Mouse (Mus musculus): ENCODE data around the gene Aqp2. TPM values are rescaled to one million over a fixed set of nuclear protein-coding genes. Genes with fewer than 3 reads are reported as not detected.

The Aqp2 gene
- polyA plus RNA-seq, 1 experiment from 2014 or later = not detected

DNA sequence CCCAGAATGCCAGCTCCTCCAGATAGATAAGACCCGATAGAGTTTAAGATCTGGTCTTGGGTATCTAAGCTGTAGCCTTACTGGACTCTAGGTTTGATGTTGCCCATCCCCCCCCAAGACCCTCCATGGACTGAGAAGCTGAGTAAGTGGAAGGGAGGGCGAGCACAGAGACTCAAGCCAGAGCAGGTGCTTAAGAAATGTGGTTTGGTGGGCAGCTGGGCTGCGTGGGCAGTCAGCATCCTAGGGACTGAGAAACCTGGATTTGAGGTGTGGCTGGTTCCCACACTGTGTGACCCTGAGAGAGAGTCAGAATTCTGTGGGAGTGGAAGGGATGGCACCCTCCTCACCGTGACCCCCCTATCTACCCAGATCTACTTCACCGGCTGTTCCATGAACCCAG is 14.0 kb downstream of the Aqp2 start:
- WGBS = 87% methylated on average over 5 of the region's 5 CpGs
- ATAC-seq (ENCODE audit: low FRiP score, low read depth) = no peak
- Histone ChIP-seq H3K27ac (replicated peaks) (no peak overlapping the region), H3K4me1 (peaks cover 14% of the 10 kb centered on the region; the same call in 1 of the 2 replicates), H3K4me3 (no peak overlapping the region), H3K36me3 (no peaks in the 10 kb centered on the region), H3K9ac (replicated peaks) (no peak overlapping the region), H3K9me3 (no peaks in the 10 kb centered on the region), H3K4me2 (replicated peaks) (no peak overlapping the region), H3K27me3 (peaks cover 88% of the 10 kb centered on the region)

DNA sequence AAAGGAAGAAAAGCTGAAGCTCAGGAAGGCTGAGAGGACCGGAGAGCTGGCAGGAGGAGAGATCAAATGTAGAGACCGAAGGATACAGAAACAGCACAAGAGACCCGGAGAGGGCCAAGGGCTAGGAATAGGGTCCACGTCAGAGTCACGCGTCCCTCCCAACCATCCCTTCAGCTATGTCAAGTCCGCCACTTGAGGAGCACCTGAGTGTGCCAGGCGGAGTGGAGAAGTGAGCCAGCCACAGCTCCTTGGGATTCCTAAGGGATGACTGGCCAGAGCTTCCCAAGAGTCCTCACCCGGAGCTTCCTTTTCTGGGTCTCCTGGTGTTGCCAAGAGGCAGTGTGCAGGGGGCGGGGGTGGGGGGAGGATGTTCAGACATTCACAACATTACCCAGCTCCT is 16.1 kb downstream of the Aqp2 start:
- no peaks in the 10 kb centered on the region for H3K9me3 ChIP-seq
- peaks cover 22% of the 10 kb centered on the region for H3K4me1 ChIP-seq
- no peak overlapping the region for H3K4me2 ChIP-seq (replicated peaks)
- WGBS = 78% methylated on average over 10 of the region's 10 CpGs
- no peak overlapping the region for H3K4me3 ChIP-seq
- peaks cover 74% of the 10 kb centered on the region for H3K27me3 ChIP-seq
- no peaks in the 10 kb centered on the region for H3K36me3 ChIP-seq
- ATAC-seq (ENCODE audit: low FRiP score, low read depth) = no peak
- H3K9ac ChIP-seq (replicated peaks) = no peak overlapping the region
- H3K27ac ChIP-seq (replicated peaks) = no peak overlapping the region

DNA sequence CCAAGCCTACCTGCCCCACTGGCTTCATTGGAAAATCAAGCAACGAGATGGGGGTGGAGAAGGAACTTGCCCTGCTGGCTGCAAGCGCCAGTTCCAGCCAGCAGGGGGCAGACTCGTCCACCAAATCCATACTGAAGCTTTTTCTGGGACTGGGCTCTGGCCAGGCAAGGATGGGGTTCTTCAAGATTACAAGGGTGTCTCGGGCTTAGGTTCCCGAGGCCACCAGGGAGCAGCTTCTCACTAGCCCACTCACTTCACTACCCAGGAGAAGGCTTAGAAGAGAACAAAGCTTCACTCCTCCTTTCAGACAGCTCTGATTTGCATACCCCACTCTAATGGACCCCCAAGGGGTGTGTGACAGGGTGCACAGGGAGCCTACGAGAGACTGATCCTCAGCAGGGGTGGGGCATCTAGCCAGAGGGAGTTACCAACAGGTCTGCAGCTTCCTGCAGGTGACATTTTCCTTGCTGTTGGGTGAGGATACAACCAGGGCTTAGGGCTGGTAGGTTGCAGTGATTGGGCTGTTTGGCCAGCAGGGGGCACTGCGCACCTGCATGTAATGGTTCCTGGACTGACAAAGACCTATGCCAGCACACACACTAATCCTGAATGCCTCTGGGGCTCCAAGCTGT is 17.3 kb downstream of the Aqp2 start:
- no peak overlapping the region for H3K4me3 ChIP-seq
- WGBS = 2% methylated on average over 7 of the region's 7 CpGs
- no peak overlapping the region for H3K27ac ChIP-seq (replicated peaks)
- peak overlapping the region; percentile 14; the same call in 1 of the 2 replicates for H3K4me2 ChIP-seq (replicated peaks)
- peak; percentile 84 for ATAC-seq (ENCODE audit: low FRiP score, low read depth)
- peaks cover 20% of the 10 kb centered on the region for H3K4me1 ChIP-seq
- H3K9me3 ChIP-seq = no peaks in the 10 kb centered on the region
- peaks cover 69% of the 10 kb centered on the region for H3K27me3 ChIP-seq
- H3K36me3 ChIP-seq = no peaks in the 10 kb centered on the region
- no peak overlapping the region for H3K9ac ChIP-seq (replicated peaks)

DNA sequence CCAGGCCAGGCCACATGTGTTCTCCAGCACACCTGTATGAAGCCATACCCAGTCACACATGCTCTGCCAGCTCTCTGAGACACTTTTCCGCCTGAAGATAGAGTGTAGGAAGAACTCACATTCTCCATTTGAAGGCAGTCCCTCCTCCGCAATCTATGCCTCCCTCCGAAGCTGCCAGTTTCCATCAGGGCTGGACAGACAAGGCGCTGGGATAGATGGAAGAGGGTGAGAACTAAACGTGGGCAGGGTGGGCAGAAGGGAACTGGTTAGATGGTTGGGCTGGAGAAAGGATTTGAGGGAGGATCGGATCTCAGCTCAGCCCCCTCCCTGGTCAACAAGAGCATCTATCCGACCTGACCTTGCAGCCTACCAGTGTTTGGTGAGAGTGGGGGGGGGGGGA is 18.0 kb downstream of the Aqp2 start:
- Histone ChIP-seq H3K9ac (replicated peaks) (no peak overlapping the region), H3K4me2 (replicated peaks) (no peak overlapping the region), H3K9me3 (no peaks in the 10 kb centered on the region), H3K27ac (replicated peaks) (no peak overlapping the region; the same call in 1 of the 2 replicates), H3K27me3 (peaks cover 68% of the 10 kb centered on the region), H3K4me1 (peaks cover 27% of the 10 kb centered on the region), H3K4me3 (no peak overlapping the region), H3K36me3 (no peaks in the 10 kb centered on the region)
- WGBS = 51% methylated on average over 7 of the region's 7 CpGs
- ATAC-seq (ENCODE audit: low FRiP score, low read depth) = no peak

DNA sequence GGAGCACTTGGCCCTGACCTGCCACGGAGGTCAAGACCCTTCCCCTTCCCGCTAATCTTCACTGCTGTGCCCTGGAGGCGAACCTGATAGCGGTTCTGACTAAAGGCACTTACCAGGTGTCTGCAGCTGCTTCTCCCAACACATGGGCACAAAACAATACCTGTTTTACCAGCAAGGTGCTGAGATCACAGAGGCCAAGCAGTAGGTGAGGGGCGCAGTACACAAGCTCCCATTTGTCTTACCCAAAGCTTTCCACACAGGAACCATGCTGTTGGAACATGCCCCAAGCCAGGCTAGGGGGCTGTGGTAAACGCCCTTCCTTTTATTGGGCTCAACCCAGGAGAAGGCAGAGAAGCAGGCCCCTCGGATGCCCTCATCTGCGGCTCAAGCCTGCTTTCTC is 18.7 kb downstream of the Aqp2 start:
- H3K9ac ChIP-seq (replicated peaks) = no peak overlapping the region
- H3K36me3 ChIP-seq = no peaks in the 10 kb centered on the region
- peaks cover 32% of the 10 kb centered on the region for H3K4me1 ChIP-seq
- H3K4me2 ChIP-seq (replicated peaks) = no peak overlapping the region
- H3K4me3 ChIP-seq = no peak overlapping the region
- 58% methylated on average over 8 of the region's 8 CpGs for WGBS
- peaks cover 65% of the 10 kb centered on the region for H3K27me3 ChIP-seq
- ATAC-seq (ENCODE audit: low FRiP score, low read depth) = no peak
- H3K9me3 ChIP-seq = no peaks in the 10 kb centered on the region
- H3K27ac ChIP-seq (replicated peaks) = no peak overlapping the region

DNA sequence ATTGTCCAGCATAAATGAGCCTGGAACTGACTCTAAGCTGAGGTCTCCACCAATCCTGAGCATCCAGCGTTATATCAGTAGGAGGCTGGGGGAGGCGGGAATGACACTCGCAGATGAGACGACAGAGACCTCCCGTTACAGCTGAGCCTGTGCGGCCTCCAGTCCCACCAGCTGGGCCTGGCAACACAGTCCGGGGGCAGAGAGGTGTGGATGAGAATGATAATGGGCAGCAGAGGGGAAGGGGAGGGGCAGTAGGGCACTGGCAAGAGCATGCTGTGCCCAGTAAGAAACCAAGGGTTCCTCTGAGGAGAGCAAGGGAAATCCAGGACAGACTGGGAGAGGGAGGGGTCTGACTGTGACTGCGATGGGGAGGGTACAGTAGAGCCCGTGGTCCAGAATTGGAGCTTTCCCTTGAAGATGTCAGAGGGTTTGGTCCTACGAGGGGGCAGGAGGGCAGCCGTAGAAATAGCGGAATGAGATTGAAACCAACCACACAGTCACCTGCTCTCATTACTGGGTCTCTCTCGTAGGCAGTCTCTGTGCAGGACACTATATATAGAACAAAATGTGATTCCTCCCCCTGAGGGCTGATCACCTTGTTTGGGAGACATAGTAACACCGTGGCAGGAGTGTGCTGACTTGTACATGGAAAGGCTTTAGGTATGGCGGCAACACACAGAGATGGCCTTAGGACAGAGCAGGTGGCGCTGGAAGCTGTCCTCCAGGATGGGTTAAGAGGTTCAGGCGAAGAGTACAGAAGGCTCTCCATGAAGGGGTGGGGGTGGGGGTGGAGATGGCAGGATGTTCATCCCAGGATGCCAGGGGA is 20.6 kb downstream of the Aqp2 start:
- H3K27me3 ChIP-seq = peaks cover 60% of the 10 kb centered on the region
- ATAC-seq (ENCODE audit: low FRiP score, low read depth) = no peak
- H3K36me3 ChIP-seq = no peaks in the 10 kb centered on the region
- H3K9me3 ChIP-seq = no peaks in the 10 kb centered on the region
- 44% methylated on average over 17 of the region's 17 CpGs for WGBS
- peaks cover 35% of the 10 kb centered on the region for H3K4me1 ChIP-seq
- H3K9ac ChIP-seq (replicated peaks) = no peak overlapping the region
- no peak overlapping the region for H3K4me3 ChIP-seq
- H3K27ac ChIP-seq (replicated peaks) = peak overlapping the region; percentile 49
- H3K4me2 ChIP-seq (replicated peaks) = no peak overlapping the region; the same call in 1 of the 2 replicates

DNA sequence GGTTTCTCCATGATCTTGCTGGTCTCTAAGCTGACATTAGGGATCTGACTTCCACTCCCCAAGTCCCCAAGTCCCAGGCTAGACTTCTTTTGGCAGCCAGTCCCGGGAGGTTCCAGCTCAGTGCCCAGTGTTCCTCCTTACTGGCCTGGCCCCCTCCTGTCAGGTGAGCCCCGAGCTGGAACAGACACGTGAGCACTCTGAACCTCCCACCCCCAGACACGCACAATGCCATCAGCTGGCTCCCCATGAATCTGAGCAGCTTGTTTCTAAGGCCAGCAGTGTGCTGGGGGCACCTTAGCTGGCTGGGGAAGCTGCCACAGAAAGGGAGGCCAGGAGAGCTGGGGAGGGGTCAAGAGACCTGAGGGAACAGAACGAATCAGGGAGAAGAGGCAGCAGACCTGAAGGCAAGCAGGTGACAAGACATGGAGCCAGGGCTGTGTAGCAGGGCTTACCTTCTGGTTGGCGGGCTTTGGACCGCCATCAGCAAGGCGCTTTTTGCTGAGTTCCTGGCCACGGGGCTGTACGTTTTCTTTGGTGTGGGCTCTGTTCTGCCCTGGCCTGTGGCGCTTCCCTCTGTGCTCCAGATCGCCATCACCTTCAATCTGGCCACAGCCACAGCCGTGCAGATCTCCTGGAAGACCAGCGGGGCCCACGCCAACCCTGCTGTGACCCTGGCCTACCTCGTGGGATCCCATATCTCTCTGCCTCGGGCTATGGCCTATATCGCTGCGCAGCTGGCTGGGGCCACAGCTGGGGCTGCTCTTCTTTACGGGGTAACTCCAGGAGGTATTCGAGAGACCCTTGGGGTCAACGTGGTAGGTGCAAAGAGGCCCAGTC is 22.3 kb downstream of the Aqp2 start, which contains the start of gene Aqp6:
Gene Aqp6, plus strand, starts transcription at position 415 of the 837 bp plus-strand sequence.
- Histone ChIP-seq H3K4me1 (peaks cover 48% of the 10 kb centered on the region), H3K27ac (replicated peaks) (peak within 1 kb of the TSS; percentile 56; the same call in 1 of the 2 replicates), H3K4me2 (replicated peaks) (no peak within 1 kb of the TSS; the same call in 1 of the 2 replicates), H3K9me3 (no peaks in the 10 kb centered on the region), H3K9ac (replicated peaks) (no peak within 1 kb of the TSS), H3K36me3 (no peaks in the 10 kb centered on the region), H3K4me3 (no peak within 1 kb of the TSS), H3K27me3 (peaks cover 61% of the 10 kb centered on the region)
- no peak for ATAC-seq (ENCODE audit: low FRiP score, low read depth)
- 47% methylated on average over 22 of the region's 22 CpGs for WGBS

DNA sequence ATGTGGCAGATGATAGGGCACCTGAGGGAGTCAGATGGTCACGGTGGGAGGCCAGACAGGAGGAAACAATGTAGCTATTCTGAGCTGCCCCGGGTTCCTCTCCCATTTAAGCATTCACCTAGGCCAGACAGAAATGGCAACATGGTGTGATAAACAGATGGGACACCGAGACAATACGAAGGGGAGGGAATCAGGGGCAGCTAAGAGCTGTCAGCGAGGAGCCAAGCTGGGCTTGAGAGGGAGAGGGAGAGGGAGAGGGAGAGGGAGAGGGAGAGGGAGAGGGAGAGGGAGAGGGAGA is 22.9 kb downstream of the Aqp2 start:
- no peak overlapping the region for H3K9ac ChIP-seq (replicated peaks)
- H3K27me3 ChIP-seq = peaks cover 61% of the 10 kb centered on the region
- H3K27ac ChIP-seq (replicated peaks) = 0 out of 2 replicates have a peak overlapping the region, but pooled peaks have one; percentile 30
- no peak overlapping the region for H3K4me2 ChIP-seq (replicated peaks)
- WGBS = 21% methylated on average over 5 of the region's 5 CpGs
- ATAC-seq (ENCODE audit: low FRiP score, low read depth) = no peak
- H3K4me3 ChIP-seq = no peak overlapping the region
- no peaks in the 10 kb centered on the region for H3K36me3 ChIP-seq
- no peaks in the 10 kb centered on the region for H3K9me3 ChIP-seq
- peaks cover 51% of the 10 kb centered on the region for H3K4me1 ChIP-seq

DNA sequence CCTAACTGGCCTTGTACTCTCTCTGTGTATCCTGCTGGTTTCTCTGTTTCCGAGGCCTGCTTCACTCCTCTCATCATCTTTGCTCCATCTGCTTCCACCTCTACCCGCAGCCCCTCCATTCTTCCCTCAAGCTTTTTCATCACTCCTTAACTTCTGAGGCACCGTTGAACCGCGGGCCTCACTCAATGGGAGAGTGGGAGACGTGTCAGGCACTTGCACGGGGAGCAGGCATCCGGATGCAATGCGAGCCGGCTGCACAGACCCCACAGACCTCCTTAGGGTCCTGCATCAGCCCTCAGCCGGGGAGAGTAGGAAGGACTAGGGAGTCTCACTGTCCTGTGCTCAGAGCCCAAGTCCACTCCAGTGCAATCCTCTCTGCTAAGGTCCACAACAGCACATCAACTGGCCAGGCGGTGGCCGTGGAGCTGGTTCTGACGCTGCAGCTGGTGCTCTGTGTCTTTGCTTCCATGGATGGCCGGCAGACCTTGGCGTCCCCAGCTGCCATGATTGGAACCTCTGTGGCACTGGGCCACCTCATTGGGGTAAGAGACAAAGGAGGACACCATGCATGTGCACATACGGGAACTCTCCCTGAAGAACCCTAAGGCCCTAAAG is 23.5 kb downstream of the Aqp2 start:
- Histone ChIP-seq H3K4me2 (replicated peaks) (no peak overlapping the region), H3K27ac (replicated peaks) (peak overlapping the region; percentile 56; the same call in 1 of the 2 replicates), H3K27me3 (peaks cover 55% of the 10 kb centered on the region), H3K9ac (replicated peaks) (no peak overlapping the region), H3K36me3 (no peaks in the 10 kb centered on the region), H3K4me1 (peaks cover 53% of the 10 kb centered on the region), H3K4me3 (no peak overlapping the region), H3K9me3 (no peaks in the 10 kb centered on the region)
- ATAC-seq (ENCODE audit: low FRiP score, low read depth) = no peak
- 70% methylated on average over 17 of the region's 17 CpGs for WGBS

DNA sequence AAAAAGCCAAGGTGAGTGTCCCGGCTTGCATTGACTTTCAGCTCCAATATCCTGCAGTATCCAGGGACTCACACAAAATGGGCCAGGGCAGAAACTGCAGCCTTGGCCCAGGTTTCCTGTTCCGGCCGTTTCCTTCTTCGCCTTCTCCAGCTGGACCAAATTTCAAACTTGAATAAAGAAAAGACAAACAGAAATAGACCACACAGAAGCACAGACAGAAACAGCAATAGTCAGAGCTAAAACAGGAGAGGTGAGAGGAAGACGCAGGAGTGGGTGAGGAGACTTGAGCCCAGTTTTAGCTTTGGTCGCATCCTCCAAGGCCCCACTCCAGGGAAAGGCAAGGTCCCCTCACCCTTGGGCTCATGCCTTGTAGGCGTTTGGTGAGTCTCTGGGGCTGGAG is 24.4 kb downstream of the Aqp2 start:
- Histone ChIP-seq H3K36me3 (no peaks in the 10 kb centered on the region), H3K9ac (replicated peaks) (no peak overlapping the region), H3K27ac (replicated peaks) (no peak overlapping the region), H3K4me3 (no peak overlapping the region), H3K4me1 (peaks cover 62% of the 10 kb centered on the region), H3K27me3 (peaks cover 53% of the 10 kb centered on the region), H3K4me2 (replicated peaks) (no peak overlapping the region), H3K9me3 (no peaks in the 10 kb centered on the region)
- ATAC-seq (ENCODE audit: low FRiP score, low read depth) = no peak
- 87% methylated on average over 7 of the region's 7 CpGs for WGBS

DNA sequence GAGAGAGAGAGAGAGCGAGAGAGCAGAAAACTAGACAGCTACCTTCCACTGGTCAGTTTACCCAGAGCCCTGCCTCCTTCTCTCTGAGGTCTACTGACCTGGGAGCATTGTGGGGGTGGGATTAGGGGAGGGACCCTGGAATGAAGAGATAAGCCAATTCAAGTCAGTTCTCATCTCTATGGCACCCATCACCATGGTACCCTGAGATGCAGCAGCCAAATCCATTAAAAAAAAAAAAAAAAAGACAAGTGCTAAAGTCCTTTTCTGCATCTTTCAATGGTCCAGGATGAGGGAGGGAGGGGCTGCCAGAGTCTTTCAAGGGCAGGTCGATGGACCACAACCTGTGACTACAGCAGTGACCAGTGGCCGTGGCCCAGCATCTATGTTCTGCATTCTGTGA is 26.7 kb downstream of the Aqp2 start:
- ATAC-seq (ENCODE audit: low FRiP score, low read depth) = no peak
- peaks cover 54% of the 10 kb centered on the region for H3K4me1 ChIP-seq

More for the DNA sequence above, 26.7 kb downstream of the Aqp2 start:
- WGBS = 47% methylated on average over 2 of the region's 3 CpGs
- Histone ChIP-seq H3K27ac (replicated peaks) (no peak overlapping the region), H3K27me3 (peaks cover 46% of the 10 kb centered on the region), H3K4me3 (no peak overlapping the region), H3K9me3 (no peaks in the 10 kb centered on the region), H3K9ac (replicated peaks) (no peak overlapping the region), H3K4me2 (replicated peaks) (no peak overlapping the region), H3K36me3 (no peaks in the 10 kb centered on the region)

All from midbrain, embryonic 12.5 days (tissue).